Mouse (Mus musculus): ENCODE results near the gene Atp6v0a2.
A peak's percentile ranks its signal among the peaks of the same experiment; 100 is the strongest.
"Not testable (repeated sequence)": the region's sequence is repeated elsewhere in the genome, so short reads cannot be mapped to it uniquely, and the experiment has no call there.

GRCm38 (mm10) chr5:124635068-124635467, 6.7 kb downstream of the Atp6v0a2 start:
- TF ChIP-seq POLR2A (IDR thresholded peaks at IDR 0.05; ENCODE audit: low read depth, low read length), result not testable (repeated sequence)
- peak; percentile 45 for TF ChIP-seq CTCF (conservative IDR thresholded peaks at IDR 0.05; ENCODE audit: insufficient read depth, insufficient read length, low read depth, low read length)
